Mouse (Mus musculus): ENCODE results near the gene Cerk.

- no peak for TF ChIP-seq CTCF (conservative IDR thresholded peaks at IDR 0.05; ENCODE audit: insufficient read depth, insufficient read length, low read depth, low read length)
- TF ChIP-seq POLR2A (IDR thresholded peaks at IDR 0.05; ENCODE audit: low read depth, low read length) = no peak
Observed at GRCm38 (mm10) chr15:86150593-86150992, 35.3 kb downstream of the Cerk start.
